Mouse (Mus musculus) spleen, adult 2 months (tissue): ENCODE data around the gene Arhgef11. TPM values are rescaled to one million over a fixed set of nuclear protein-coding genes. Genes with fewer than 3 reads are reported as not detected.

ENCODE experiments used
- DNase-seq, 2 experiments: peaks; one replicate each; pipeline versions ENCODE4 v3.0.0 to v3.0.0-alpha.2; 2012 to 2021; ENCODE audit warnings: low spot score in 2 of 2, low read depth in 1 of 2
- H3K27ac ChIP-seq: fragments of 200-500 bp; 2 replicates; pipeline ENCODE4 v1.5.1; 2012; ENCODE audit warnings: low read length, inconsistent platforms; ENCODE audit not compliant: insufficient read depth
- H3K27me3 ChIP-seq: fragments of 200-500 bp; 2 replicates; pipeline ENCODE4 v1.6.1; 2012; ENCODE audit warnings: mild to moderate bottlenecking, moderate library complexity, low read length, inconsistent platforms; ENCODE audit not compliant: control insufficient read depth, insufficient read depth
- H3K36me3 ChIP-seq: fragments of 200-500 bp; 2 replicates; pipeline ENCODE4 v1.6.1; 2012; ENCODE audit warnings: mild to moderate bottlenecking, low read length, inconsistent platforms; ENCODE audit not compliant: control insufficient read depth, insufficient read depth
- H3K4me1 ChIP-seq: fragments of 200-500 bp; 2 replicates; pipeline ENCODE4 v1.6.1; 2011; ENCODE audit warnings: inconsistent platforms; ENCODE audit not compliant: control insufficient read depth, insufficient read depth, insufficient read length
- H3K4me3 ChIP-seq: fragments of 200-500 bp; 2 replicates; pipeline ENCODE4 v1.5.1; 2011; ENCODE audit warnings: mild to moderate bottlenecking, inconsistent platforms; ENCODE audit not compliant: insufficient read depth, insufficient read length; ENCODE audit errors: extremely low read depth
- CTCF ChIP-seq: fragments of 200-500 bp; IDR thresholded peaks from 2 replicates; pipeline ENCODE4 v1.5.1; 2011; ENCODE audit warnings: mild to moderate bottlenecking, inconsistent platforms; ENCODE audit not compliant: insufficient read depth, insufficient read length, insufficient replicate concordance; ENCODE audit errors: extremely low read depth
- POLR2A ChIP-seq: fragments of 200-500 bp; IDR thresholded peaks from 2 replicates; pipeline ENCODE4 v1.6.1; 2011; ENCODE audit warnings: low read depth, low read length, inconsistent platforms
- WGBS: fragments of 180-500 bp; shearing (Covaris S2); methylation state at CpG from one replicate; pipeline ENCODE4 v1.1.7; 2018; 5-methylcytosine and 5-hydroxymethylcytosine counted together
- polyA plus RNA-seq: library from polyadenylated mRNA; depleted of rRNA; stranded (reverse); fragments of >200 nt; gene quantifications from 2 replicates; pipeline ENCODE4 v1.2.3, GENCODE M21; 2012

The Arhgef11 gene
- polyA plus RNA-seq, 1 experiment: 15.6 TPM

DNA sequence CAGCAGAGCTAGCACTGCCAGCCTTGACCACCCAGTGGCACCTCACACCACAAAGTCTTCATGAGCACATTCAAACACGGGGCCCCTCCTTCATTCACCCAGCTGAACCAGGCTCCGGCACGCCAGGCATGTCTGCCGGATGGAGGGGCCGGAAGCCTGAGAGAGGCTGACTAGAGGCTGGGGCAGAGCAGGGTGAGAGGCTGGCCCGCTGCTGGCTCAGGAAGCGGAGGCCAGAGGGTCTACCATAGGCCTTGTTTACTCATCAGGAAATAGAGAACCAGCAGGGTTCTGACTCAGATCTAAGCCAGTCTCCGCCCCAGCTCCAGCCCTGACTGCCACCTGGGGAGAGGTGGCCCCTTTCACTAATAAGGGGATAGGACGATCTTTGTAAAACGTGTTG is 147.7 kb downstream of the Arhgef11 start:
- peaks cover 23% of the 10 kb centered on the region; the same call in 1 of the 2 replicates for H3K4me1 ChIP-seq
- 3% methylated on average over 10 of the region's 10 CpGs for WGBS
- no peaks in the 10 kb centered on the region for H3K27me3 ChIP-seq
- H3K27ac ChIP-seq: peak overlapping the region; percentile 80
- TF ChIP-seq POLR2A (no peak), CTCF (no peak)
- no peaks in the 10 kb centered on the region for H3K36me3 ChIP-seq
- peak overlapping the region; percentile 31; the same call in 1 of the 2 replicates for H3K4me3 ChIP-seq
- DNase-seq: peak in 1 of 2 experiments; percentile 77

DNA sequence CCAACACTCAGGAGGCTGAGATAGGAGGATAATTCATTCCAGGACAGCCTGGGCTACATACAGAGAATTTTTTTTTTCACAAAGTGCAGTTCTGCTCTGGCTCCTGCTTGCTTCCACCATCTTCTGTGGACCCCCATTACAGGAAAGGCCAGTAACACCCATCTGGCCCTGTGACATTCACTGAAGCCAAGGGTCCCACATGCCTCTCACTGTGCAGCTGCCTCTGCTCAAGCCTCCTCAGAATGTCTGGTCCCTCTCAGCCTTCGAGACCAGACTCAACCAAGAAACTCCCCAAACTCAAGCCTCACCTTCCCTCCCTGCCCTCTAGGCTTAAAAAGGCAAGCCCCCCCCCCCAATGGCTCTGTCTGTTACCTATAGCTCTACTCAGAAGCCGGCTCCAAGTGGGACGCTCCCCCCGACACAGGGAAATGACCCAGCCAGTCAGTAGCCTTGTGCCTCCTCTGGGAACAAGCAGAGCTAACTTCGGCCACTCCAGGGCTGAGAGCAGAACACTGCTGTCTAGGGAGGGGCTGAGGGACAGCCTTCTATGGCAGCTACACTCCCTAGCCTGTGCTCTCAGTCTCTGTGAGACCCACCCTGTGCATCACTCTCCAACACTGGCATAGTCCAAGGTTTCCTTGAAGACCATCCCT is 148.4 kb downstream of the Arhgef11 start:
- H3K36me3 ChIP-seq: no peaks in the 10 kb centered on the region
- 76% methylated on average over 5 of the region's 5 CpGs for WGBS
- TF ChIP-seq CTCF (no peak), POLR2A (no peak)
- peaks cover 23% of the 10 kb centered on the region; the same call in 1 of the 2 replicates for H3K4me1 ChIP-seq
- H3K4me3 ChIP-seq: no peak overlapping the region
- no peak for DNase-seq
- peak overlapping the region; percentile 80 for H3K27ac ChIP-seq
- H3K27me3 ChIP-seq: no peaks in the 10 kb centered on the region

DNA sequence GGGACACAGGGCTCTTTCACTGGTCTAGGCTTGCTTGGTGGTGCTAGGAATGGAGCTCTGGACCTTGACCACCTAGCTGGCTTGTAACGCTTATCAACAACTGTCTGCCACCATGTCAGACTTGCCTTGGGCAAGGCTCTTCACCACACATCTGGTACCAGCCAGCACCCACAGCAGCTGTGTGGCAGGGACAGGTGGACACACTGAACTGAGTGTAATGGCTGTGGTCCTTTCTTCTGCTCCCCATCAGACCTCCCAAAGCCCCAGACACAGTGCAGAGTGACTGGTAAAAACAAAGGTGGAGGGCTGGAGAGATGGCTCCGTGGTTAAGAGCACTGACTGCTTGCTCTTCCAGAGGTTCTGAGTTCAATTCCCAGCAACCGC is 148.9 kb downstream of the Arhgef11 start:
- H3K4me3 ChIP-seq: no peak overlapping the region
- 75% methylated on average over 3 of the region's 3 CpGs for WGBS
- TF ChIP-seq POLR2A (no peak), CTCF (no peak)
- peak overlapping the region; percentile 80 for H3K27ac ChIP-seq
- no peaks in the 10 kb centered on the region for H3K36me3 ChIP-seq
- no peak for DNase-seq
- no peaks in the 10 kb centered on the region for H3K27me3 ChIP-seq
- peaks cover 23% of the 10 kb centered on the region; the same call in 1 of the 2 replicates for H3K4me1 ChIP-seq

- no peaks in the 10 kb centered on the region for H3K36me3 ChIP-seq
- H3K4me1 ChIP-seq: peaks cover 23% of the 10 kb centered on the region; the same call in 1 of the 2 replicates
- H3K4me3 ChIP-seq: peak overlapping the region; percentile 70; the same call in 1 of the 2 replicates
- H3K27ac ChIP-seq: peak overlapping the region; percentile 80
- no peak for DNase-seq
- H3K27me3 ChIP-seq: no peaks in the 10 kb centered on the region
- 34% methylated on average over 8 of the region's 8 CpGs for WGBS
- no peak for TF ChIP-seq CTCF
Measured at GRCm38 (mm10) chr3:87767764-87768163, 150.4 kb downstream of the Arhgef11 start.

DNA sequence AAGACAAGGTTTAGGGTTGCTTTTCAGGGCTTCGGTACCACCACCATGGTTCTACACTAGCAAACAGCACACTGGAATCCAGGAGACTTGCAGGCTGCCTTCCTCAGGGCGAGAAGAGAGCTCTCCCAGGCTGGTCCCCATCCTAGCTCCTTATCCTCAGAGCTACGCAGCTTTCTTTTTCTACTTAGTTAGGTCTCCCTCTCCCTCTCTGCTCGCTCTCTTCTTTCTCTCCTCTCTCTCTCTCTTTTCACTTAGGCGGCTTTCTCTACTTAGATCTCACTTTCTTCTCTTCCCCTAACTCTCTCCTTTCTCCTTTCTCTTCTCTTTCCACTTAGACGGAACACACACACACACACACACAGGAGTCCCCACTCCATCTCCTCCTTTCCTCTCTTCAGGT is 151.1 kb downstream of the Arhgef11 start:
- Histone ChIP-seq H3K4me1 (peaks cover 23% of the 10 kb centered on the region; the same call in 1 of the 2 replicates), H3K27ac (peak overlapping the region; percentile 80), H3K27me3 (no peaks in the 10 kb centered on the region), H3K36me3 (no peaks in the 10 kb centered on the region), H3K4me3 (peak overlapping the region; percentile 70)
- no peak for TF ChIP-seq POLR2A
- TF ChIP-seq CTCF: no peak
- no peak for DNase-seq
- 25% methylated on average over 6 of the region's 6 CpGs for WGBS

DNA sequence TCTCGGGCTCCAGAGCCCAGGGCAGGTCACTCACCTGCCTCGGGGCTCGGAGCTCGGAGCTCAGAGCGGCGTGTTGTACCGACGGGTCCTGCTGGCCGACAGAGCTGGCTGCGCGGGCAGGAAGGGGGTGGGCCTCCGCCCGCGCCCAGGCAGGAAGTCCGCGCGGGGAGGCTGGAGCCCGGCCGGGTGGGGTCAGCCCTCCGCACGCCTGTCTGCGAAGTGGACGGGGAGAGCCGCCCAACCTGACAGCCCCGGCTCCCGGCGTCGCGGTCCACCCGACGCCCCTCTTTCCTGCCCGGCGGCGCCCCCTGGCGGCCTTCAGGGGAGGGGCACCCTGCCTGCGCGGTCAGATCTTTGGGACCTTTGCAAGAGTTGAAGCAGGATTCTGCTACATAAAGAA is 151.5 kb downstream of the Arhgef11 start:
- H3K27ac ChIP-seq: peak overlapping the region; percentile 80
- WGBS: under 1% methylated on average over 37 of the region's 37 CpGs
- TF ChIP-seq CTCF: peak; percentile 93
- TF ChIP-seq POLR2A: peak; percentile 35; the same call in 1 of the 2 replicates
- H3K4me3 ChIP-seq: peak overlapping the region; percentile 70
- H3K27me3 ChIP-seq: no peaks in the 10 kb centered on the region
- no peaks in the 10 kb centered on the region for H3K36me3 ChIP-seq
- peaks cover 23% of the 10 kb centered on the region; the same call in 1 of the 2 replicates for H3K4me1 ChIP-seq
- DNase-seq: peak; percentile 43 to 76

DNA sequence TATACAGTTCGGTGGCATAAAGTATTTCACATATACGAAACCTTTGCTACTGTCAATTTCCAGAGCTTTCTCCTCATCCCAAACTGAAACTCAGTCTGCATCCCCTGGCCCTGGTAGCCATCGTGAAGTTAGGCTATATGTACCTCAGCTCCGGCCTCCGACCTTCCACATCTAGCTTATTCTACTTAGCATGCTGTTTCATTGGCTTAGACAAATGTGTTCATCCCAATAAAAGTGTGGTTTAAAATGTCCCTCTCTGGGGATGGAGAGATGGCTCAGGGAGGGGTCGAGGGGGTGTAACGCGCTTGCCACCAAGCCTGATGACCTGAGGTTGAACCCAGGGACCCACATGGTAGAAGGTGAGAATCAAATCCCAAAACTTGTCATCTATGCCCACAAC is 152.1 kb downstream of the Arhgef11 start:
- DNase-seq: no peak
- Histone ChIP-seq H3K4me1 (peaks cover 23% of the 10 kb centered on the region; the same call in 1 of the 2 replicates), H3K27ac (no peak overlapping the region), H3K36me3 (no peaks in the 10 kb centered on the region), H3K27me3 (no peaks in the 10 kb centered on the region), H3K4me3 (no peak overlapping the region)
- WGBS: 77% methylated on average over 8 of the region's 8 CpGs
- TF ChIP-seq POLR2A (no peak), CTCF (no peak)
